Mouse (Mus musculus): Measurements from ENCODE around the gene Tmbim6. TPM values are rescaled to one million over a fixed set of nuclear protein-coding genes. Genes with fewer than 3 reads are reported as not detected.

The Tmbim6 gene
- polyA plus RNA-seq, 2 experiments = 99.7 to 187 TPM

DNA sequence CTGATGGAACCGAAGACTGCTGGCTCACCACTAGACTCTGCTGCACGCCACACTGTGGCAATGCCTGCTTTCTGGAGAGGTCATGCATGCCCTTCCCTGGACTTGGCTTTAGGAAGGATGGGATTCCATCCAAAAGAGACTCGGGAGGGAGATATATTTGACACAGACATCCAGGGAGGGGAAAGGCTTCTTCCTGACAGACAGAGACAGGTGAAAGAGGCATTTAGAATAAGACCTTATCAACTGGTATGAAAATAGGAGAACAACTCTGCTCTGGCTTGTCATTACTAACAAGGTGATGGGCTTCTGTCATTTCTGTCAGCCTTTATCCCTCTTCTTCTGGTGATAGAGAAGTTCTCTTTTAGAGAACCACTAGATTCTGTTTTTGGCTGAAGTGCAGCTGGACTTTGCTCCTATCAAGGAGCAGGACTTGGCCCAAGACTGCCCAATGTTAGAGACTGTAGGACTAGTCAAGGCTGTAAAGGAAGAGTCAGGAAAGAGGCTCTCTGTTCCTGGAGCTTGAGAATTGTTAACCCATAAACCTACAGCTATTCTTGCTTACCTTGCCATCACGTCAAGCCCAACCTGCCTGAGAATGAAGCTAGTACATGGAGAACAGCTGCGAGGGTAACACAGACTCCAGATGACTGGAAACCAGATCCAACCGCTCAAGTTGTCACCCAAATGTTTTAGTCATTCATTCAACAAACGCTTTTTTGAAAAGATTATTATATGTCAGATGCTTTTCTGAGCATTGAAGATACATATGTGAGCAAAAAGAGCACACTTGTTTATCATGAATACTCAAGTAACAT is 20.9 kb upstream of the Tmbim6 start:
- peaks cover 23% of the 10 kb centered on the region for H3K27me3 ChIP-seq (ENCODE audit: control insufficient read depth, insufficient read depth, low read length)
- H3K9ac ChIP-seq (replicated peaks) = no peak overlapping the region
- H3K36me3 ChIP-seq (replicated peaks; ENCODE audit: control insufficient read depth, insufficient read depth, low read depth) = no peaks in the 10 kb centered on the region
- no peak for DNase-seq (ENCODE audit: low read depth in 3 of 3, low spot score in 3 of 3)
- no peak for ATAC-seq (ENCODE audit: insufficient read depth)
- no peak overlapping the region for H3K4me2 ChIP-seq (ENCODE audit: low read depth)
- H3K9me3 ChIP-seq (ENCODE audit: control insufficient read depth, low read length) = no peaks in the 10 kb centered on the region
- TF ChIP-seq CTCF (IDR thresholded peaks at IDR 0.05; ENCODE audit: low read depth) (no peak), EP300 (IDR thresholded peaks at IDR 0.05; ENCODE audit: low read depth) (no peak)
- H3K4me3 ChIP-seq (ENCODE audit: insufficient read depth in 1 of 2, low read depth in 2 of 2, low read length in 2 of 2) = no peak overlapping the region
- H3K4me1 ChIP-seq (replicated peaks; ENCODE audit: control insufficient read depth in 2 of 2, insufficient read depth in 2 of 2, low read length in 1 of 2) = peaks cover 0 to 3% of the 10 kb centered on the region in 2 experiments; a peak in 2 of 4 replicates
- 61% methylated on average over 7 of the region's 7 CpGs for WGBS (ENCODE audit: insufficient replicate concordance)
- H3K27ac ChIP-seq = no peak overlapping the region

DNA sequence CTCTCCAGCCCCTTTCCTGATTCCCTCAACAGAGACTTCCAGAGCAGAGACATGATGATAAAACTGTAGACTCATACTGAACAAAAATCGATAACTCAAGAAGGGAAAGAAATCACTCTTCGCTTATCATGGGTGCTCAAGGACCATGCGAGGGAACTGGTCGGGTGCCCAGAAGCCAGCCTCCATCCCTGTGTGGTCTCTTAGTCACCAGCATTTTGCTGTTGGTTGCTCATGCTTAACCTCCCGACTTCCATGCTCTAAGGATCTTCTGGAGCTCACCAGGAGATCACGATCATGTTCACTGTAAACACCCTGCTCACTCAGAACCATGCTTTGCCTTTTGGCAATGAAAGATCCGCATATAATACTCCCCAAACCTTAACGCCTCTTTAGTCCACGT is 19.9 kb upstream of the Tmbim6 start:
- no peak for DNase-seq (ENCODE audit: low read depth in 3 of 3, low spot score in 3 of 3)
- H3K36me3 ChIP-seq (replicated peaks; ENCODE audit: control insufficient read depth, insufficient read depth, low read depth) = no peaks in the 10 kb centered on the region
- no peak for ATAC-seq (ENCODE audit: insufficient read depth)
- TF ChIP-seq EP300 (IDR thresholded peaks at IDR 0.05; ENCODE audit: low read depth) = no peak
- no peak for TF ChIP-seq CTCF (IDR thresholded peaks at IDR 0.05; ENCODE audit: low read depth)
- H3K9me3 ChIP-seq (ENCODE audit: control insufficient read depth, low read length) = no peaks in the 10 kb centered on the region
- H3K4me3 ChIP-seq (ENCODE audit: insufficient read depth in 1 of 2, low read depth in 2 of 2, low read length in 2 of 2) = no peak overlapping the region
- H3K4me2 ChIP-seq (ENCODE audit: low read depth) = no peak overlapping the region
- 57% methylated on average over 9 of the region's 9 CpGs for WGBS (ENCODE audit: insufficient replicate concordance)
- peaks cover 0 to 3% of the 10 kb centered on the region in 2 experiments; a peak in 2 of 4 replicates for H3K4me1 ChIP-seq (replicated peaks; ENCODE audit: control insufficient read depth in 2 of 2, insufficient read depth in 2 of 2, low read length in 1 of 2)
- H3K27me3 ChIP-seq (ENCODE audit: control insufficient read depth, insufficient read depth, low read length) = peaks cover 23% of the 10 kb centered on the region
- no peak overlapping the region for H3K9ac ChIP-seq (replicated peaks)
- H3K27ac ChIP-seq = no peak overlapping the region

DNA sequence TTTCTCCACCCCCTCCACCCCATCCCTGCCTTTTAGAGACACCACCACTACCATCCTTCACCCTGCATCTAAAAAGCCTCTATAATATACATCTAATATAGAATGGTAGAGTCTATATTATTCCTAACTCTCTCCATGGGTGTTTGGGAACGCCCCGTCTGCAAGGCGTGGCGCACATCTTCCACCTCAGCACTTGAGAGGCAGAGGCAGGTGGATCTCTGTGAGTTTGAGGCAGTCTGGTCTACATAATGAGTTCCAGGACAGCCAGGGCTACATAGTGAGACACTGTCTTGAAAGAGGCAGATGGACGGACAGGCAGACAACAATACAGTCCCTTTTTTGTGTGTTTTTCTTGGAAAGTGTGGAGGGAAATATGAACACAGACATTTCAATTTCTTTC is 17.6 kb upstream of the Tmbim6 start:
- peaks cover 10% of the 10 kb centered on the region for H3K27me3 ChIP-seq (ENCODE audit: control insufficient read depth, insufficient read depth, low read length)
- no peak overlapping the region for H3K27ac ChIP-seq
- DNase-seq (ENCODE audit: low read depth in 3 of 3, low spot score in 3 of 3) (no peak), ATAC-seq (ENCODE audit: insufficient read depth) (no peak)
- no peaks in the 10 kb centered on the region for H3K36me3 ChIP-seq (replicated peaks; ENCODE audit: control insufficient read depth, insufficient read depth, low read depth)
- no peak overlapping the region for H3K4me3 ChIP-seq (ENCODE audit: insufficient read depth in 1 of 2, low read depth in 2 of 2, low read length in 2 of 2)
- H3K4me2 ChIP-seq (ENCODE audit: low read depth) = no peak overlapping the region
- no peak overlapping the region for H3K9ac ChIP-seq (replicated peaks)
- no peaks in the 10 kb centered on the region; the same call in 1 of the 2 replicates for H3K9me3 ChIP-seq (ENCODE audit: control insufficient read depth, low read length)
- 77% methylated on average over 5 of the region's 5 CpGs for WGBS (ENCODE audit: insufficient replicate concordance)
- TF ChIP-seq EP300 (IDR thresholded peaks at IDR 0.05; ENCODE audit: low read depth) (no peak), CTCF (IDR thresholded peaks at IDR 0.05; ENCODE audit: low read depth) (no peak)
- no peaks in the 10 kb centered on the region for H3K4me1 ChIP-seq (replicated peaks; ENCODE audit: control insufficient read depth in 2 of 2, insufficient read depth in 2 of 2, low read length in 1 of 2)

DNA sequence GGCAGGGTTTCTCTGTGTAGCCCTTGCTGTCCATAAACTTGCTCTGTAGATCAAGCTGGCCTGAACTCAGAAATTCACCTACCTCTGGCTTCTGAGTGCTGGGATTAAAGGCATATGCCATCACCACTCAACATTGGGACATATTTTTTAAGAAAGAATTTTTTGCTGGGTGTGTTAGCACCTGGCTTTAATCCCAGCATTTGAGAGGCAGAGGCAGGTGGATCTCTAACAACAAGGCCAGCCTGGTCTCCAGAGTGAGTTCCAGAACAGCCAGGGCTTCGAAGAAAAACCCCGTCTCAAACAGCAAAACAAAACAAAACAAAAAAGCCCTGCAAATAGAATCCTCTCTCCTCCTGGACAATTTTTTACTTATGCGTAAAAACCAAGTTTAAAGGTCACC is 17.1 kb upstream of the Tmbim6 start:
- Histone ChIP-seq H3K4me1 (replicated peaks; ENCODE audit: control insufficient read depth in 2 of 2, insufficient read depth in 2 of 2, low read length in 1 of 2) (no peaks in the 10 kb centered on the region), H3K27me3 (ENCODE audit: control insufficient read depth, insufficient read depth, low read length) (peaks cover 5% of the 10 kb centered on the region; the same call in 1 of the 2 replicates), H3K4me3 (ENCODE audit: insufficient read depth in 1 of 2, low read depth in 2 of 2, low read length in 2 of 2) (no peak overlapping the region), H3K27ac (no peak overlapping the region), H3K9me3 (ENCODE audit: control insufficient read depth, low read length) (no peaks in the 10 kb centered on the region; the same call in 1 of the 2 replicates), H3K9ac (replicated peaks) (no peak overlapping the region), H3K36me3 (replicated peaks; ENCODE audit: control insufficient read depth, insufficient read depth, low read depth) (no peaks in the 10 kb centered on the region), H3K4me2 (ENCODE audit: low read depth) (no peak overlapping the region)
- WGBS (ENCODE audit: insufficient replicate concordance) = 58% methylated on average over 3 of the region's 3 CpGs
- no peak for DNase-seq (ENCODE audit: low read depth in 3 of 3, low spot score in 3 of 3)
- no peak for TF ChIP-seq EP300 (IDR thresholded peaks at IDR 0.05; ENCODE audit: low read depth)
- TF ChIP-seq CTCF (IDR thresholded peaks at IDR 0.05; ENCODE audit: low read depth) = no peak
- no peak for ATAC-seq (ENCODE audit: insufficient read depth)

DNA sequence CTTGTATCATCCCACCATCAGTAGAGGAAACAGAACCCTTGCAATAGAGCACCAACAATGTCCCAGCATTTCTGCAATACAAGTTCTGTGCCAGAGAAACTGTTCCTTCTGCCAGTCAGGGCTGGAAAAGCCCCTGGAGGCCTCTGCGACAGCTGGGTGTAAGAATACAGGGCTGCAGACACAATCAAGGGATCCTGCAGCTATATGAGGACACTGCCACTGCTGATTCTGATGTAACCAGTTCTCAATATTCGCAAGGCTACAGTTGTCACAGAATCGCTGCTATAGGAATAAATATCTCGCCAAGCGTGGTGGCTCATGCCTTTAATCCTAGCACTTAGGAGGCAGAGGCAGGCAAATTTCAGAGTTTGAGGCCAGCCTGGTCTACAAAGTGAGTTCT is 16.4 kb upstream of the Tmbim6 start:
- H3K4me2 ChIP-seq (ENCODE audit: low read depth) = no peak overlapping the region
- 72% methylated on average over 5 of the region's 5 CpGs for WGBS (ENCODE audit: insufficient replicate concordance)
- no peak for DNase-seq (ENCODE audit: low read depth in 3 of 3, low spot score in 3 of 3)
- peaks cover 3% of the 10 kb centered on the region; the same call in 1 of the 2 replicates for H3K27me3 ChIP-seq (ENCODE audit: control insufficient read depth, insufficient read depth, low read length)
- no peaks in the 10 kb centered on the region for H3K36me3 ChIP-seq (replicated peaks; ENCODE audit: control insufficient read depth, insufficient read depth, low read depth)
- H3K4me1 ChIP-seq (replicated peaks; ENCODE audit: control insufficient read depth in 2 of 2, insufficient read depth in 2 of 2, low read length in 1 of 2) = no peaks in the 10 kb centered on the region
- TF ChIP-seq EP300 (IDR thresholded peaks at IDR 0.05; ENCODE audit: low read depth) = no peak
- no peak for TF ChIP-seq CTCF (IDR thresholded peaks at IDR 0.05; ENCODE audit: low read depth)
- H3K4me3 ChIP-seq (ENCODE audit: insufficient read depth in 1 of 2, low read depth in 2 of 2, low read length in 2 of 2) = no peak overlapping the region
- no peak for ATAC-seq (ENCODE audit: insufficient read depth)
- no peak overlapping the region for H3K9ac ChIP-seq (replicated peaks)
- no peaks in the 10 kb centered on the region; the same call in 1 of the 2 replicates for H3K9me3 ChIP-seq (ENCODE audit: control insufficient read depth, low read length)
- H3K27ac ChIP-seq = no peak overlapping the region

All from liver, embryonic 14.5 days (tissue).